Mouse (Mus musculus) MEL (cell line): Measurements from ENCODE around the gene Armc8.

ENCODE experiments used
- CTCF ChIP-seq, 3 experiments: IDR thresholded peaks in 2 of 3; conservative IDR thresholded peaks in 1 of 3; 2 replicates each; pipeline ENCODE4 v1.5.1; 2011 to 2012; ENCODE audit warnings: low read length in 3 of 3, low read depth in 2 of 3, mild to moderate bottlenecking in 2 of 3, improper control_type of control experiment in 1 of 3, inconsistent platforms in 1 of 3, mixed read lengths in 1 of 3, moderate library complexity in 1 of 3; ENCODE audit not compliant: control insufficient read depth in 1 of 3, insufficient read depth in 1 of 3, poor library complexity in 1 of 3, severe bottlenecking in 1 of 3
- EP300 ChIP-seq, 2 experiments: IDR thresholded peaks; 2 replicates each; pipeline ENCODE4 v1.6.1; 2011; ENCODE audit warnings: improper control_type of control experiment in 2 of 2, low read length in 2 of 2, low read depth in 1 of 2, mild to moderate bottlenecking in 1 of 2
- MYB ChIP-seq: IDR thresholded peaks from 2 replicates; pipeline ENCODE4 v1.6.1; 2011; ENCODE audit warnings: mild to moderate bottlenecking, low read depth, low read length, improper control_type of control experiment
- POLR2A ChIP-seq, 2 experiments: IDR thresholded peaks; 2 replicates each; pipeline ENCODE4 v1.6.1; 2011 to 2012; ENCODE audit warnings: low read length in 2 of 2, mild to moderate bottlenecking in 2 of 2, control low read depth in 1 of 2, improper control_type of control experiment in 1 of 2, low read depth in 1 of 2, moderate library complexity in 1 of 2; ENCODE audit not compliant: control insufficient read depth in 1 of 2, insufficient read depth in 1 of 2, poor library complexity in 1 of 2
- POLR2AphosphoS2 ChIP-seq: IDR thresholded peaks from 2 replicates; pipeline ENCODE4 v1.6.1; 2011; ENCODE audit warnings: low read length, improper control_type of control experiment
- TAL1 ChIP-seq: IDR thresholded peaks from 2 replicates; pipeline ENCODE4 v1.6.1; 2012; ENCODE audit warnings: mild to moderate bottlenecking, inconsistent platforms, low read length, moderate library complexity, mixed read lengths
- ZC3H11A ChIP-seq: IDR thresholded peaks from 2 replicates; pipeline ENCODE4 v1.6.1; 2012; ENCODE audit warnings: low read depth, mild to moderate bottlenecking, inconsistent platforms, low read length, improper control_type of control experiment
- ZNF384 ChIP-seq: IDR thresholded peaks from 2 replicates; pipeline ENCODE4 v1.6.1; 2012; ENCODE audit warnings: low read depth, mild to moderate bottlenecking, inconsistent platforms, low read length, improper control_type of control experiment

- TF ChIP-seq POLR2AphosphoS2 (no peak), ZC3H11A (no peak), EP300 (IDR thresholded peaks at IDR 0.05; ENCODE audit: low read depth in 1 of 2, low read length in 2 of 2) (no peak), CTCF (IDR thresholded peaks at IDR 0.05 in 2 of 3, conservative IDR thresholded peaks at IDR 0.05 in 1 of 3; ENCODE audit: control insufficient read depth in 1 of 3, insufficient read depth in 1 of 3, low read depth in 2 of 3, low read length in 3 of 3, poor library complexity in 1 of 3, severe bottlenecking in 1 of 3) (no peak), TAL1 (no peak), ZNF384 (no peak), MYB (no peak), POLR2A (IDR thresholded peaks at IDR 0.05; ENCODE audit: control insufficient read depth in 1 of 2, insufficient read depth in 1 of 2, low read depth in 1 of 2, low read length in 2 of 2, poor library complexity in 1 of 2) (no peak)
Observed at GRCm38 (mm10) chr9:99471334-99471733, 97.4 kb downstream of the Armc8 start.
